Mouse (Mus musculus) embryonic facial prominence, embryonic 11.5 days (tissue): Measurements from ENCODE around the gene Hnrnpa1. TPM values are rescaled to one million over a fixed set of nuclear protein-coding genes. Genes with fewer than 3 reads are reported as not detected.
"Not testable (repeated sequence)": the region's sequence is repeated elsewhere in the genome, so short reads cannot be mapped to it uniquely, and the experiment has no call there.

Experiments
- ATAC-seq: fragments of 200-750 bp; cut with Nextera tagmentation; replicated peaks from 2 replicates; pipeline ENCODE4 v1.8.0; 2017; ENCODE audit warnings: low read depth; ENCODE audit not compliant: insufficient number of reproducible peaks, low FRiP score, low TSS enrichment
- DNase-seq: peaks from one replicate; pipeline ENCODE4 v3.0.0-alpha.2; 2015; ENCODE audit warnings: low spot score
- H3K27ac ChIP-seq: fragments of 300-500 bp; sonication (generic); replicated peaks from 2 replicates; pipeline ENCODE4 v1.5.1; 2014; ENCODE audit warnings: mild to moderate bottlenecking, low read depth, low read length, control low read depth
- H3K27me3 ChIP-seq: fragments of 300-500 bp; sonication (generic); 2 replicates; pipeline ENCODE4 v1.6.1; 2014; ENCODE audit warnings: mild to moderate bottlenecking, low read length, moderate library complexity, mixed read lengths; ENCODE audit not compliant: control insufficient read depth, insufficient read depth
- H3K36me3 ChIP-seq: fragments of 300-500 bp; sonication (generic); replicated peaks from 2 replicates; pipeline ENCODE4 v1.6.1; 2014; ENCODE audit warnings: low read depth, mild to moderate bottlenecking, low read length, moderate library complexity, mixed read lengths; ENCODE audit not compliant: control insufficient read depth, insufficient read depth
- H3K4me1 ChIP-seq: fragments of 300-500 bp; sonication (generic); 2 replicates; pipeline ENCODE4 v1.6.1; 2014; ENCODE audit warnings: low read length, mixed read lengths; ENCODE audit not compliant: control insufficient read depth, insufficient read depth
- H3K4me2 ChIP-seq: fragments of 300-500 bp; sonication (generic); 2 replicates; pipeline ENCODE4 v1.6.1; 2014; ENCODE audit warnings: low read depth, mild to moderate bottlenecking, control low read depth, low read length, moderate library complexity
- H3K4me3 ChIP-seq: fragments of 300-500 bp; sonication (generic); 2 replicates; pipeline ENCODE4 v1.5.1; 2014; ENCODE audit warnings: low read depth, low read length, control low read depth
- H3K9ac ChIP-seq: fragments of 300-500 bp; sonication (generic); replicated peaks from 2 replicates; pipeline ENCODE4 v1.6.1; 2014; ENCODE audit warnings: mild to moderate bottlenecking, control low read depth, low read length
- H3K9me3 ChIP-seq: fragments of 300-500 bp; sonication (generic); replicated peaks from 2 replicates; pipeline ENCODE4 v1.6.1; 2016; ENCODE audit warnings: mild to moderate bottlenecking, low read length, inconsistent platforms, mixed read lengths; ENCODE audit not compliant: control insufficient read depth
- WGBS: fragments of 180-500 bp; shearing (Covaris S2); extraction: QIAGEN DNeasy Blood & Tissue Kit; methylation state at CpG from one replicate; pipeline ENCODE4 v1.1.7; 2014; 5-methylcytosine and 5-hydroxymethylcytosine counted together
- polyA plus RNA-seq: library from polyadenylated mRNA; unstranded; fragments of >200 nt; fragmentation: Nextera tagmentation; extraction: Ambion mirVana; gene quantifications from 2 replicates; pipeline ENCODE4 v1.2.1, GENCODE M21; 2014

The Hnrnpa1 gene
- polyA plus RNA-seq, 1 experiment from 2014 or later: 1,483 TPM

DNA sequence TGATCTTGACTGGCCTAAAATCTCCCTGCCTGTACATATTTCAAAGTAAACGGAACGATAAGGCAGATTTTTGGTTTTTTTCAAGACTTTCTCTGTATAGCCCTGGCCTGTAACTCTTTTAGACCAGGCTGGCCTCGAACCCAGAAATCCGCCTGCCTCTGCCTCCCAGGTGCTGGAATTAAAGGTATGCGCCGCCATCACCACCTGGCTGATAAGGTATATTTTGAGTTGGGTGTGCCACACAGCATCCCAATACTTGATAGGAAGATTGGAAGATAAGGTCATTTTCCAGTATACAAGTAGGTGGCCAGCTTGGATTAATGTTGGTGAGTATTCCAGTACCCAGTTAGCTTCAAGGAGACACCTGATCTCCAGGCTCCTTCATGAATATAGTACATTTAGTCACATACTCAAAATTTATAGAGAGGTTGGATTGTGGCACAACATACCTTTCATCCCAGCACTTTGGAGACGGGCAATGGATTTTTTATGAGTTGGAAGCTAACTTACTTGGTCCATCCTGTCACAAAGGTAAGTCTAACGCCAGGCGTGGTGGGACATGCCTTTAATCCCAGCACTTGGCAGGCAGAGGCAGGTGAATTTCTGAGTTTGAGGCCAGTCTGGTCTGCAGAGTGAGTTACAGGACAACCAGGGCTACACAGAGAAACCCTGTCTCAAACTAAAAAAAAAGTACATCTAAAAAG, 7.0 kb downstream of the Hnrnpa1 start:
- H3K27me3 ChIP-seq: no peaks in the 10 kb centered on the region
- ATAC-seq (no peak), DNase-seq (no peak)
- H3K4me2 ChIP-seq: no peak overlapping the region
- no peaks in the 10 kb centered on the region for H3K9me3 ChIP-seq
- H3K4me1 ChIP-seq: no peaks in the 10 kb centered on the region
- peaks cover 33% of the 10 kb centered on the region for H3K36me3 ChIP-seq
- no peak overlapping the region for H3K27ac ChIP-seq
- no peak overlapping the region for H3K9ac ChIP-seq
- H3K4me3 ChIP-seq: no peak overlapping the region
- WGBS: 87% methylated on average over 9 of the region's 9 CpGs

DNA sequence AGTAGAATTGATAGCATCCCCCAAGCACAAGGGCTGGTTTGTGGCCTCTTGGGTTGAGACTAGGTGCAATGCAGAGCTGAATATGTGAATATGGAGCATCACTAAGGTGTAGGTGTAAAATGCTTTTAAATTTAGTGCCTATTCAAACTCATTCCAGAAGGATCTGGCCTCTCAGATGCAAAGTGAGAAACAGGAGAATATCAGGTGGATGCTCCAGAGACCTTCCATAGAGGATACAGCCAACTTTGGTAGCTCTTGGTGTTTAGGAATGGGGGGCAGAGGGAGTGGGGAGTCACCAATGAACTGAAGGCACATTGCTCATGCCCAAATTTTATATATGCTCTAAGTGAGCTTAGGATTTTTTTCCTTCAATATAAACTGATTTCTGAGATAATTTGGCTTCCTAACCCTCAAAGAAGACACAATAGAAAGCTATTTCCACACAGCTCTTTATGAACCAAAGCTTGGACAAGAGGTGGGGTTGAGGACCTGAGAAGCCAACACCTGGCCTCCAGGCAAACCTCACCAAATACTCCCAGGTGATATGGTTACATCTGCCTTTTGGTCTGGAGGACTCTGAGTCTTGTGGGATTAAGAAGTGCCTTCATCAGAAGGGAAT, 7.7 kb downstream of the Hnrnpa1 start:
- Histone ChIP-seq H3K27ac (no peak overlapping the region), H3K27me3 (no peaks in the 10 kb centered on the region), H3K4me3 (no peak overlapping the region), H3K9me3 (no peaks in the 10 kb centered on the region), H3K4me1 (no peaks in the 10 kb centered on the region), H3K4me2 (no peak overlapping the region), H3K36me3 (peaks cover 31% of the 10 kb centered on the region), H3K9ac (no peak overlapping the region)
- ATAC-seq (no peak), DNase-seq (no peak)

DNA sequence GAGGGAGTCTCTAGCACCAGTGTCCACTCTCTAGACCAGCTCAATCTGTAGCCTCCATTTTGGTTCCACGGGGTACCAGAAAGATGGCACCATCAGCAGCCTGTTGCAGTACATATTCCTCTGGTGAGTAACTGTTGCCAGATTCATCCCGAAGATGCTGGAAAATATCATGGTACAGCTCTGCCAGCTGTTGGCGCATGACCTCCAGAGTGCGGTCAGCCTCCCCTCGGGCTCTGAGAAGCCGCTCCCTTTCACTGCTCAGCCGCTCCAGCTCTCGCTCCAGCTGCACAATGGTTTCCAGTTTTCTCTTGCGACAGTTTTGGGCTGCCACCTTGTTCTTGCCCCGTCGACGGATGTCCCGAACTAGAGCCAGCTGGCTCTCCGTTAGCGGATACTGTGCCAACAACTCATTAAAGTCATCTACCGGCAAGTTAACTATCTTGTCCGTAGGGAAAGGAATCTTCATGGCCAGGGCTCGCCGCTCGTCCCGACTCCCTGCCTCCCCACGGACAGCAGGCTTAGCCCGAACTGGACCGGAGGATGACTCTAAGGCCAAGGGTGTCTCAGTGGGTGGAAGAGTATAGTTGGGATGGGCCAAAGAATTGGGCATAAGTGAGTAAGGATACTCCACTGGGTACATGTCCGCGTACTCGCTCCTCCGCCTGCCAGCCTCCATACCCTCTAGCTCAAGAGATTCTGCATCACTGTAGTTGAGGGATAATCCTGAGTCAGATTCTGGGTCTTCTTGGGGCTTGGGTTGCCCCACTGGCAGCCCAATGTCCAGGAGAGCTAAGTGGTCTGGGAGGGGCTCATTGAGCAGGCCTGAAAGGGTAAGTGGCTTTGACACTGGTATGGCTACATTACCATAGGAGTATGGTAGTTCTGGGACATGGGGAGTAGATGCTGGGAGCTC, 8.4 kb downstream of the Hnrnpa1 start:
- H3K4me1 ChIP-seq: no peaks in the 10 kb centered on the region
- H3K27ac ChIP-seq: no peak overlapping the region
- H3K4me2 ChIP-seq: no peak overlapping the region
- H3K9me3 ChIP-seq: no peaks in the 10 kb centered on the region
- ATAC-seq (peak; percentile 41), DNase-seq (peak; percentile 28)
- H3K36me3 ChIP-seq: peaks cover 25% of the 10 kb centered on the region
- no peak overlapping the region for H3K4me3 ChIP-seq
- WGBS: 88% methylated on average over 28 of the region's 28 CpGs
- no peaks in the 10 kb centered on the region for H3K27me3 ChIP-seq
- no peak overlapping the region for H3K9ac ChIP-seq

DNA sequence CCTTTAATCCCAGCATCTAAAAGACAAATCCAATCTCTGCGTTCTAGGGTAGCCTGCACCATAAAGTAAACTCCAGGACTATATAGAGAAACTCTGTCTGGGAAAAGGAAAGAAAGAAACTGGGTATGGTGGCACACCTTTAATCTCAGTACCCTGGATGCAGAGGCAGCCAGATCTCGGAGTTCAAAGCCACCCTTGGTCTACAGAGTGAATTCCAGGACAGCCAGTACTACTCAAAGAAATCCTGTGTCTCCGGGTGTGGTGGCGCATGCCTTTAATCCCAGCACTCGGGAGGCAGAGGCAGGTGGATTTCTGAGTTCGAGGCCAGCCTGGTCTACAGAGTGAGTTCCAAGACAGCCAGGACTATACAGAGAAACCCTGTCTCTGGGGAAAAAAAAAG, 9.3 kb downstream of the Hnrnpa1 start:
- H3K9ac ChIP-seq: not testable (repeated sequence)
- WGBS: 88% methylated on average over 6 of the region's 6 CpGs

DNA sequence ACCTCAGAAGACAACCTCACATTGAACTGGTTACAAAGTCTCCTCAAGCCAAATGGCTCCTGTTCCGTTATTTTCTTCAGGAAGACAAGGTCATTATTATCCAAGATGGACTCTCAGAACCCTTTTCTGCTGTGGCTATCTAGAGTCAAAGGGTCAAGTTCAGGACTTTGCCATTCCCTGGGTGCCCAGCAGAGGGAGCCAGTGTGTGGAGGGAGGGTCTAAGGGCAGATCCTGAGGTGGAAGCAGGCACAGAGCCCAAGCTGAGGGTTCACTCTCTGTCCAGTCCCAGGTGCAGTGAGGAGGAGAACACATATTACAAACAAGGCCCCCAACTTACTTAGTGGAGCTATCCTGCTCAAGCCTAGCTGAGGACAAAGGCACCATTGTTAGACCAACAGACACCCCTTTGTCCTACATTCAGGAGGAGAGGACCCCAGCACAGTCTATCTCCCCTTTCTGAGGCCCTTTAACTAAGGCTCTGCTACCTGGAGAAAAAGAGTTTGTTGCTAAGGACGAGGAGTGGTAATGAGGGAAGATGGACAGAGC, 10.0 kb downstream of the Hnrnpa1 start:
- no peaks in the 10 kb centered on the region for H3K27me3 ChIP-seq
- H3K9me3 ChIP-seq: no peaks in the 10 kb centered on the region
- WGBS: 34% methylated on average over 2 of the region's 2 CpGs
- no peak overlapping the region for H3K9ac ChIP-seq
- no peak overlapping the region for H3K4me2 ChIP-seq
- no peak overlapping the region for H3K27ac ChIP-seq
- ATAC-seq: no peak; the same call in 1 of the 2 replicates
- H3K4me3 ChIP-seq: no peak overlapping the region
- H3K36me3 ChIP-seq: peaks cover 21% of the 10 kb centered on the region
- DNase-seq: peak; percentile 57
- no peaks in the 10 kb centered on the region; the same call in 1 of the 2 replicates for H3K4me1 ChIP-seq

More for the DNA sequence above, 9.3 kb downstream of the Hnrnpa1 start:
- not testable (repeated sequence) for H3K27me3 ChIP-seq, H3K4me3 ChIP-seq, H3K27ac ChIP-seq, DNase-seq, H3K9me3 ChIP-seq, H3K4me1 ChIP-seq, ATAC-seq, H3K4me2 ChIP-seq
- H3K36me3 ChIP-seq: peaks cover 23% of the 10 kb centered on the region

DNA sequence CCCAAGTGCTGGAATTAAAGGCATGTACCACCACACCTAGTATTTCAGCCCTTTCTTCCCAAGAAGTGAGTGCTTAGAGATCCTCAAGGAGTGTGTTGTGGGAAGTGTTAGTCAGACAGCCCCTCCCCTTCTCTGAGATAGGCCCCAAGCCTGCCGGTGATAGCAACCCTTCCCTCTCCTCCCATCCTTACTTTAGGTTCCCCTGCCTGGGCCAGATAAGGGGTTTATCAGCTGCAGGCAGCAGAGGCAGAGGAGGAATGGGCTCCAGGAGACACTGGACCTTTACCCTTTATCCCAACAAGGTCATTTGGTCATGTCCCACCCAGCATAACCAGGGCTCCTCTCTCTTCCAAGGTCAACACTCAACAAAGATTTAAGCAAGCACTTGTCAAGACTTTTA, 11.4 kb downstream of the Hnrnpa1 start:
- Histone ChIP-seq H3K4me3 (no peak overlapping the region), H3K36me3 (peaks cover 16% of the 10 kb centered on the region), H3K9me3 (no peaks in the 10 kb centered on the region), H3K9ac (no peak overlapping the region), H3K4me1 (no peaks in the 10 kb centered on the region; the same call in 1 of the 2 replicates), H3K4me2 (no peak overlapping the region; the same call in 1 of the 2 replicates), H3K27ac (no peak overlapping the region), H3K27me3 (no peaks in the 10 kb centered on the region)
- no peak for ATAC-seq
- no peak for DNase-seq
- 41% methylated on average over 1 of the region's 1 CpGs for WGBS

DNA sequence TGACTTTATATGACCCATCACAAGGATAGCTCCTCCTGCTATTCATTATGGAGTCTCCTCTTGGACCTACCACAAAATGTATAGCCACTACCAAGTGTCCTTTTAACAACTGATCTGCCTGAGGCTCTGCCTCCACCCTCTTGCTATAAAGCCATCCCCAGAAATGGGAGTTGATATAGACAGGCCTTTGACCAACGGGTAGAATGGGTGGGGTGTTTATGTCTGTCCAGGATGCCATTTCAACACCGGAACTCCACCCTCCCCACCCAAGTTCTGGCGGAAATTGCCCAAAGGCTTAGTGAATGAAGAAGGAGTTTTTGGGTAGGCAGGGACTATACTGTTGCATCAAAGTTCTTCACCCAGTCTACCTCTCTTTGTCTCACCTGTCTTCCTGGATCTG, 12.4 kb downstream of the Hnrnpa1 start:
- Histone ChIP-seq H3K27ac (no peak overlapping the region), H3K27me3 (no peaks in the 10 kb centered on the region), H3K36me3 (peaks cover 7% of the 10 kb centered on the region), H3K4me3 (no peak overlapping the region), H3K4me2 (no peak overlapping the region), H3K9me3 (no peaks in the 10 kb centered on the region), H3K4me1 (no peaks in the 10 kb centered on the region; the same call in 1 of the 2 replicates), H3K9ac (no peak overlapping the region)
- DNase-seq (no peak), ATAC-seq (no peak)
- WGBS: 91% methylated on average over 3 of the region's 3 CpGs
